Mouse (Mus musculus) bone marrow macrophage, adult 2 months (primary cell): ENCODE results near the gene Timm29.

Experiments
- CTCF ChIP-seq: IDR thresholded peaks from 2 replicates; pipeline ENCODE4 v1.5.1; 2012; ENCODE audit warnings: low read depth, mild to moderate bottlenecking, low read length, moderate library complexity
- POLR2A ChIP-seq: IDR thresholded peaks from 2 replicates; pipeline ENCODE4 v1.6.1; 2012; ENCODE audit warnings: mild to moderate bottlenecking, low read depth, low read length, borderline replicate concordance

- no peak for TF ChIP-seq CTCF
- no peak for TF ChIP-seq POLR2A
These were observed 35.0 kb upstream of the Timm29 start for GRCm38 (mm10) chr9:21557556-21557955.
